Mouse (Mus musculus) left cerebral cortex, adult 11 months (tissue): ENCODE measurements around the gene Olfr1209.

ENCODE experiments used
- DNase-seq: peaks from one replicate; pipeline ENCODE4 v3.0.0; 2022; ENCODE audit warnings: low spot score

The Olfr1209 gene

DNA sequence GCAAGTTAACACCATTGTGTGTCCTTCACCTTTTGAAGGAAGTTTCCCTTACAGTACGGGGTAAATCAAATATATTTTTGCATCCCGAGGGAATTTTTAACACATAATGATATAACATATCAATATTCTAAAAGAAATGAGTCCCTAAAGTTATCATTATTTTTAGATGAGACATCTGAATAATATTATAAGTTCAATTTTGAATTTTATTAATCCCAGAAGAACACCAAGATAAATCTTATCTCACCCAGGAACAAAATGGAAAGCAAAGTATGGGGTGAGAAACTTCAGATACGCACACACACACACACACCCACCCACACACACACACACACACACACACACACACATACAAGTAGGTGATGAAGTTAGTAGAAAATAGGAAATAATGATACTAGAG lies at the start of gene Olfr1209:
Gene Olfr1209, minus strand, starts transcription at position 101 of the 400 bp plus-strand sequence.
- no peak for DNase-seq

DNA sequence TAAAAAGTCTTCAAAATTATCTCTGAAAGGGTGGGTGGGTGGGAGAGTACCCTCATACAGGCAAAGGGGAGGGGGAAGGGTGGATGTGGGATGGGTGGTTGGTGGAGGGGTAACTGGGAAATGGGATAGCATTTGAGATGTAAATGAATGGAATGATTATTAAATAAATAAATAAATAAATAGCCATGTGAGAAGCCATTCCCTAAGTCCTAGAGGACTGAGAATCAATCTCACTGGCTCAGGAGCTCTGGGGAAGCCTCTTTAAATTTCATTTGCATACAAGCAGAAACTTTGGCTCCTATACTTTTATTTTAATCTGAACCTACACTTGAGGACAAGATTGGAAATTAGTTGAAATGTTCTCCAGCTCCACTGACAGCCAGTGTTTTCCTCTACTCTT lies 38.7 kb upstream of the Olfr1209 start, which contains the start of gene Olfr1212:
Gene Olfr1212, plus strand, starts transcription at position 301 of the 400 bp plus-strand sequence.
- no peak for DNase-seq

DNA sequence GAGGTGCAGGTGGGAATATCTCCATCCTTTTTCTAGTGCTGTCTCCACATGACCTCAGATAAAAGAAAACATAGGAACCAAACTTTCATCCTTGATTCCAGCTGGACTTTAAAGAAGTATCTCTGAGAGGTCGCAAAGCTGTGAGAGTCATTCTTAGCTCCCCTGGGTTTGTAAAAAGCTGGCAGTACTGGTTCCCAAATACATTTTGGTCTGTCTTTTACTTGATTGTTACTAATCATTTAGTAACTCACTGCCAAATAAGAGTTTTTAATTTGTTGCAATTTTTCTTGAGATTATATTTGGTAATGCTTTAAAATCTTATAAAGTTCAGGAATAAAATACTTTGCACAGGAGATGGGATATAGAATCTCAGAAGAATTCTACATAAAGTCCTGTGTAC lies 23.1 kb upstream of the Olfr1209 start, which contains the start of gene Olfr1211:
Gene Olfr1211, minus strand, starts transcription at position 101 of the 400 bp plus-strand sequence.
- no peak for DNase-seq

DNA sequence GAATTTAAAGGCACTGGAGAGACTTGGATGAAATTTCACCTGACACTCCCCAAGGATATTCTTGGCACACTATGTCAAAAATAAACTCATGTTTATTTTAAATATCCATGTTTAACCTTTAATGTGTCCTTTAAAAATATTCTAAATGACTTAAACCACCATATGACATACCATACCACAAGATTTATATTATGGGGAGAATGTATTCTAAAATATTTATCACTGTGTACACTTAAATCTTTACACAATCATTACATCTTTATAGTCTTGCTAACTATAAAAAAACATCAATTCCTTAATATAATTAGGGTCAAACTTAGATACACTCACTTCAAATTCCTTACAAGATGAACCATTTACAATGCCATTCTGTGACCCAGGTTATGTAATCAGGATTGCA lies 12.7 kb downstream of the Olfr1209 start, which contains the start of gene Olfr1208:
Gene Olfr1208, minus strand, starts transcription at position 101 of the 400 bp plus-strand sequence.
- no peak for DNase-seq

DNA sequence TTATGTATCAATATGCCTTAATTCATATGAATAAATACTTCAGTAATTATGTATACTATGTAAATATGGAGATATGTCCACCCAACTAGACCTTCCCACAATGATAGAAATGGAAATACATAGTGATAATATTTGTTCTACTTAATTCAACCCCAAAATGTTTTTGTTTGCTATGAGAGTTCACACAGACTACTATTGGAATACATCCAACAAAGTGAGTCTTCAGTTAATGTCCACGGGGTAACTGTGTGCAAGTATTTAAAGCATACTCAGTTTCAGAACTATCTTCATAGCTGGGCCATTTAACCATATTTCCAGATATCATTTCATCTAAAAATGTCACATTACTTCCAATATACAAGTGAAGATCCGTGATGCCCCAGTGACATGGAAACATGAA lies 52.0 kb downstream of the Olfr1209 start, which contains the start of gene Olfr1206:
Gene Olfr1206, plus strand, starts transcription at position 301 of the 400 bp plus-strand sequence.
- no peak for DNase-seq
